Mouse (Mus musculus): ENCODE data around the gene Myadm. TPM values are rescaled to one million over a fixed set of nuclear protein-coding genes. Genes with fewer than 3 reads are reported as not detected.
"Not testable (repeated sequence)": the region's sequence is repeated elsewhere in the genome, so short reads cannot be mapped to it uniquely, and the experiment has no call there.

Myadm gene
- total RNA-seq (2021) = 10 to 100 TPM; 51.4 to 57.2 TPM
- long read RNA-seq, experiment 1, full-length matches to known transcripts = 67 of 77 reads
- long read RNA-seq, experiment 1, partial matches to known transcripts = 10 of 77 reads
- long read RNA-seq, experiment 1, other reads (novel, unspliced or antisense) = 0 of 77 reads
- long read RNA-seq, experiment 2, transcript Myadm-203 (3 exons, 1,899 nt) = major isoform, 31 of 46 reads
- long read RNA-seq, experiment 2, partial matches to known transcripts = 11 of 46 reads
- long read RNA-seq, experiment 2, other reads (novel, unspliced or antisense) = 1 of 46 reads

DNA sequence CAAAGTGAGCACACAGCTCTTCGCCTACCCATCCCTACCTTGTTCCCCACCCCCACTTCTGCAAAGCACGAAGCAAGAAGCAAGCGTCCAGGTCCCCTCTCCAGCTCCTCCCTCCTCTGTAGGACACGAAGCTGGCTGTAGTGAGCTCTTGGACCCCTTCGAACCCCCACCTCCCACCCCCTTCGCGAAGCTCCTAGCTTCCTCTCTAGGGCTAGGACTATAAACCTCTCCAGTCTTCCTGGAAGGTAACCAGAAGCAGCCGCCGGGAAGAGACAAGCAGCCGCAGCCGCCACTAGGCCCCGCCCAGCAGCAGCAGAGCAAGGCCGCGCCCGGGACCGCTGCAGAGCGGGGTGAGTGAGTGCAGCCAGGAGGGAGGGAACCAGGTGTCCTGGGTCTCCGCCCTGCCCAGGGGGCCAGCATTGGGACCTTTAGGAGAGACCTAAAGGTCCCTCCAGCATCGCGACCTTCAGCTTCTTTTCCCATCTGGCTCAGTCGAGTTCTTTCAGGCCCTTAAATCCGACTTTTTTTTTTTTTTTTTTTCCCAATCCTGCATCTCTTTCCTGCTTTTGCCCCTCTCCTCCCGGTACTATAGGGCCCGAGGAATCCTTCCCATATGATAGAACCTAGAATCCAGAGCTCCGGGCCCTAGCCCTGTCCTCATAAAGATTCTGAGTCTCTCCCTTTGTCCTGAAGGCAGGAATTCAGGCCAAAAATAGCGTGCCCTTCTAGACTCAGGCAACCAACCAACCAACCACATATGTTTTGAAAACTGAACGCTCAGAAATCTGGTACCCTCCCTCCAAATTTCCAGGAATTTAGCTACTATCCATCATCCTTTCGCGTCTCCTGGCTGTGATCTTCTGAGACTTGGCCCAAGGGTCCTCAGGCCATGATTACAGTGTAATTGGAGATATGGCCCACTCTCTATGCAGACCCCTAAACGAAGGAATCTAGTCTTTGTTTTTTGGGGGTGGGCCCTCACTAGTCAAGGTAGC is at the start of gene Myadm, which contains the start of gene Prkcg:
Gene Myadm (plus strand): TSS at position 105 of the 995 bp plus-strand sequence.
Gene Prkcg (plus strand): TSS at position 204 of the 995 bp plus-strand sequence.
- peak; percentile 74 to 79 for DNase-seq (ENCODE audit: low spot score in 2 of 2)

DNA sequence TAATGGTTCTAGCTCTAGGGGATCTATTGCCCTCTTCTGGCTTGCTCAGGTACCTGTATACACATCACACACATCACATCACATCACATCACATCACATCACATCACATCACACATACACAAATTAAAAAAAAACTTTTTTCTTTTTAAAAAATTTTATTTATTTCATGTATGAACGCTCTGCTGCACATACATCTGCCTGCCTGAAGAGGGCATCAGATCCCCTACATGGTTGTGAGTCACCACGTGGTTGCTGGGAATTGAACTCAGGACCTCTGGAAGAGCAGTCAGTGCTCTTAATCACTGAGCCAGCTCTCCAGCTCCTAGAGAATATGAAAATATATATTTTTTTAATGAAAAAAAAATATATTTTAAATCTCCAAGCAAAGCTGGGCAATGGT is 49.7 kb upstream of the Myadm start:
- DNase-seq (ENCODE audit: low spot score in 2 of 2) = no peak

DNA sequence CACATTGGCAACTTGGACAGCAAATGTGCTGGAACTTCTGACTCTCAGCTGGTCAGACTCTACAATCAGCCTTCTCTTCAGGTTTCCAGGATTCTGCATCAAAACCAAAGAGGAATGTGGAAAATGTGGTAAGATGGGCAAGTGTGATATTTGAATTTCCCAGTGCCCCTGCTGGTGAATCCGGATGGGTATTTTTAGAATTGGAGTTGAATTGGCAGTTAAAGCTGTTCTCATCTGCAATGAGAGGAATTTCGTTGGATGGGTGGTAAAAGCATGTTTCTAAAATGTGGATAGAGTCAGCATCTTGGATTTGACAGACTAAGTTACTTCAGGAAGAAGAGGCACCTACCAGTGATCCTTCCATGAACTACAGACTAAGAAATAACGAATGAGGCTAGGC is 28.2 kb upstream of the Myadm start:
- DNase-seq (ENCODE audit: low spot score in 2 of 2) = no peak

DNA sequence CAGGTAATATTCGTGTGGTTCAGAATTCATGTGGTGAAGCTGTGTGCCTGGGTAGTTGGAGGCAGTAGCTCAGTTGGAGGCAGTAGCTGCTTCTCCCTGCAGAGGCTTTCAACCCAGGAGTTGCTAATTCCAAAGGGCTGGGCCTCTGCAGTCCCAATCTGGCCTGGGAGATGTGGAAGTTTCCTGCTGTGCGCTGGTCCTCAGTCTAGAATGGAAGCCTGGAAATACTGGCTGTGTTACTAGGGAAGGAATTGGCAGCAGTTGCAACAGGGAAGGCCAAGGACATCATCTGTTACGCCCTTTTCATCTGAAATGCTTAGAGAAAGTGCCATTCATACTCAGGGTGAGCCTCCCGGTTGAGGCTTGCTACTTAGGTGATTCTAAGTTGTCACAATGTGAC is 27.4 kb upstream of the Myadm start:
- no peak for DNase-seq (ENCODE audit: low spot score in 2 of 2)

DNA sequence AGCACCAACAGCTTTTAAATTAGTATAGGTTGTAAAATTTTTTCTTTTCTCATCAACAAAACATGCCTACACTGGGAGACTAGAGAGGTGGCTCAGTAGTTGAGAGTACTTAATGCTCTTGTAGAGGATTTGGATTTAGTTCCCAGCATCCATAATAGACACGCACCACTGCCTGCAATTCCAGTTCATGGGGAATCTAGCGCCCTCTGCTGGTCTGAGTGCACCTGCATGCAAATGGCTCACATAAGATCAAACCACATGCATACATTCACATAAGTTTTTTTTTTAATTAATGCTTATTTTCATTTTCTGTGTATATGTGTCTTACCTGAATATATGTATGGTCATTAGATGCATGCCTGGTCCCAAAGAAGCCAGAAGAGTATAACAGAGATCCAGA is 26.1 kb upstream of the Myadm start:
- peak in 1 of 2 experiments; percentile 43 for DNase-seq (ENCODE audit: low spot score in 2 of 2)

DNA sequence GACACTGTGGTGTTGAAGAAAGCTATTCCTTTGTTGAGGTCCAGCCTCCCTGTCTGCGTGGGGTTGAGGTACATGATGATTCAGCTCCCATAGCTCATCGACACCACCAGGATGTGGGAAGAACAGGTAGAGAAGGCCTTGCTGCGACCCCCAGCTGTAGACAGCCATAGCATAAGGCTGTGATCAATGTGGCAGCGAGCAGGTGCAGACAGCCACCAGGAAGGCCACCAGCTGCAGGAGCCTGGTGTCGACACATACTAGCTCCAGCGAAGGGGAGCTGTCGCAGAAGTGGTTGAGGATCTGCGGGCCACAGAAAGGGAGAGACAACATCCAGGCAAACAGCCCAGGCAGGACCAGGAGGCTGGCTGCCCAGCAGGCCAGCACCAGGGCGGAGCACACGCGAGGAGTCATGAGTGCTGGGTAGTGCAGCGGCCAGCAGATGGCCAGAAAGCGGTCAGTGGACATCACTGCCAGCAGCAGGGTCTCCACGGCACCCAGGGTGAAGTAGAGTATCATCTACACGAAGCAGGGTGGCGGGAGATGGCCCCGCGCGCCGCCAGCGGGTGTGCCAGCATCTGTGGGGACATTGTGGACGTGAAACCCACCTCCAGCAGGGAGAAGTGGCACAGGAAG is 24.4 kb upstream of the Myadm start:
- no peak for DNase-seq (ENCODE audit: low spot score in 2 of 2)

- no peak for DNase-seq (ENCODE audit: low spot score in 2 of 2)
Observed at GRCm38 (mm10) chr7:3265311-3265710, 23.6 kb upstream of the Myadm start.

DNA sequence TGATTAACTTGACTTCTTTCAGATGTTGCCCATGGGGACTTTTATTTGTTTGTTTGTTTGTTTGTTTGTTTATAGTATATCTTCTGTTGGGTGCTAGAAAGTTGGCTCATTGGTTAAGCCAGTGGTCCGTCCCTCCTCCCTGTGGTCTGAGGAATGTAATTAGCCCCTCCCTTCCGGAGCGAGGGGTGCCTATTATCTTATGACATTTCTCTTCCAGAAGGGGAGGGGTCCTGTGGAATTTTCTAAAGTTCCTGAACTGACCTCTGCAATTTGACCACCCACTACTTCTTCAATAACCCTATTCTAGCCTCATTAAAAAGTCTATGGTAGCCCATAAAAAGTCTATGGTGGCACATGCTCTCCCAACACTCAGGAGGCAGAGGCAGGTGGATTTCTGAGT is 21.6 kb upstream of the Myadm start:
- no peak for DNase-seq (ENCODE audit: low spot score in 2 of 2)

DNA sequence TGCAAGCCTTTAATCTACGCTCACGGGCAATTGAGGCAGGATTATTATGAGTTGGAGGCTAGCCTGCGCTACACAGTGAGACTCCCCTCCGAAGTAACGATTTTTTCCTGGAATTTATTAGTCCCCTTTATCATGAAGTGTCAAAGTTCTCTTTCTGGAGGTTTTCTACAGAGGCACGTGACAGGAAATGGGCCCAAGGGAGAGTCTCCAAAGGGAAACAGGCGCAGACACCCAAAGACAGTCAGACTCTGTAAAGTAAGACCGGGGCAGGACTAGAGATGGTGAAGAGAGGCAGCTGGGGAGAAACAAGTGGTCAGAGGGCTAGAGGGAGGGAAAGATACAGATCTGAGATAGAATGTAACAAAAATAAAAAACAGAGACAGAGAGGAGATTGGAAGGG is 21.0 kb upstream of the Myadm start:
- DNase-seq (ENCODE audit: low spot score in 2 of 2) = no peak

- DNase-seq (ENCODE audit: low spot score in 2 of 2) = no peak
Observed at GRCm38 (mm10) chr7:3268291-3268690, 20.6 kb upstream of the Myadm start.

- no peak for DNase-seq (ENCODE audit: low spot score in 2 of 2)
Observed at GRCm38 (mm10) chr7:3272206-3272605, 16.7 kb upstream of the Myadm start.

DNA sequence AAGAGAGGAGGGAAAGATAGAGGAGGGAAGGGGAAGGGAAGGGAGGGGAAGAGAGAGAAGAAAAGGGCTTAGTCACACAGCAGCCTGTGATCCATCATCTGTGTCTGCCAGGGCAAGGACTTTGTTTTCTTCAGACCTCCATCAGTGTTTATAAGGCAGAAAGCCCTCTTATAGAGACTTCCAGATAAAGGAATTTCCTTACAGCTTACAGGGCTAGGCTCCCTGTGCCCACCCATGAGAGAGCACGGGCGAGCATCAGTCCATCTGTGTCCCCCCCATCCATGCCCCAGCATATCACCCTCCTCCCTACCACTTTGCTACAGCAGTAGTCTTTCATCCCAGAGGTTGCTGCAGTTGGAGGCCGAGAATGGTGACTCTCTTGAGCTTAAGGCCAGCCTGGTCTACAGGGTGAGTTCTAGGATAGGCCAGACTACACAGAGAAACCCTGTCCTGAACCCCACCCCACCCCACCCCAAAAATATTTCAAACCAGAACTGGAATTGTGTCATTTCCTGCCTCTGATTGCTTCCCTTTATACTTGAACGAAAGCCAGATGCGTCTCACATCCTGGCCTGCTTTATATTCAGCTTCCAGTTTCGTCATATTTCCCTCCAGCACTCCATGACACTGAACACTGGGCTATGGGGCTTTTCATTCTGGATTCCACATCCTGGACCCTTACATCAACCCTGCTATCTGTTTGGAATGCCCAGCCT is 13.3 kb upstream of the Myadm start:
- DNase-seq (ENCODE audit: low spot score in 2 of 2) = no peak

GRCm38 (mm10) chr7:3276781-3277180 is 12.1 kb upstream of the Myadm start:
- DNase-seq (ENCODE audit: low spot score in 2 of 2) = not testable (repeated sequence)

- no peak for DNase-seq (ENCODE audit: low spot score in 2 of 2)
Observed at GRCm38 (mm10) chr7:3280080-3280653, 8.7 kb upstream of the Myadm start.

DNA sequence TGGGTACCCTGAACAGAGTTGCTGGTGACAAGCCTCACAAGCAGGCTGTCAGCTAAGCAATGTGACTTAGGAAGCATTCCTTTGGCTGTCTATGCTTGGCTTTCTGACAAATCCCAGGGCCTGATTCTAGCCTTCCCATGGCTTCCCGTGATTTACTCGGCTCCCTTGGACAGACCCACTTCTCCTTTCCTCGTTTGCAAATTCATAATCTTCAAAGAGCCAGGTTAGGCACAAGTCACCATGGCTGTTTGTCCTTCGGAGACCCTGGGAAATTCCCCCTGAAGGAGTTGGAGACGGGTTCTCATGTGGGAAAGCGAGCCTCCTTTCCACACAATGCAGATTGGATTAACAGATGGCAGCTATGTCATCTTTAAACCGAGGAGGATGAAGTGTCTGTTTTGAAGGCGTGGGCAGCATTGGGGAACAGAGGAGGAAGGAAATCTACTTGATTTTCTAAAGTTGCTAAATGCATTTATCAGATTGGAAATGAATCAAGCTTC is 8.2 kb upstream of the Myadm start:
- DNase-seq (ENCODE audit: low spot score in 2 of 2) = peak in 1 of 2 experiments; percentile 47

DNA sequence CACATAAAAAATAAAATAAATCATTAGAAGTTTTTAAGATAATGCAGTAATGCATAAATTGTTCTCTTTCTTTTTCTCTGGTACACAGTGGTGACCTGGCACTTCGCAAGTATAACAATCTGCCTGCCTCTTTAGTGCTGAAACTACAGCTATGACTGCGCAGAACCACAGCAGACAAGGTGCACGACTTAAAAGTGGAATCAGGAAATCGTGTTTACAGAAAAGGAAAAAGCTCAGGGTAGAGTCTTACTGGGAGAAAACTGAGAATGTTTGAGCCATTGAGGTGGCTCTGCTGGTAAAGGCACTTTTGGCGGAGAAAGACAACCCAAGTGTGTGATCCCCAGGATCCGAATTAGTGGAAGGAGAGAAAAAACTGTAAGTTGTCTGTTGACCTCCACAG is 7.1 kb upstream of the Myadm start:
- no peak for DNase-seq (ENCODE audit: low spot score in 2 of 2)

DNA sequence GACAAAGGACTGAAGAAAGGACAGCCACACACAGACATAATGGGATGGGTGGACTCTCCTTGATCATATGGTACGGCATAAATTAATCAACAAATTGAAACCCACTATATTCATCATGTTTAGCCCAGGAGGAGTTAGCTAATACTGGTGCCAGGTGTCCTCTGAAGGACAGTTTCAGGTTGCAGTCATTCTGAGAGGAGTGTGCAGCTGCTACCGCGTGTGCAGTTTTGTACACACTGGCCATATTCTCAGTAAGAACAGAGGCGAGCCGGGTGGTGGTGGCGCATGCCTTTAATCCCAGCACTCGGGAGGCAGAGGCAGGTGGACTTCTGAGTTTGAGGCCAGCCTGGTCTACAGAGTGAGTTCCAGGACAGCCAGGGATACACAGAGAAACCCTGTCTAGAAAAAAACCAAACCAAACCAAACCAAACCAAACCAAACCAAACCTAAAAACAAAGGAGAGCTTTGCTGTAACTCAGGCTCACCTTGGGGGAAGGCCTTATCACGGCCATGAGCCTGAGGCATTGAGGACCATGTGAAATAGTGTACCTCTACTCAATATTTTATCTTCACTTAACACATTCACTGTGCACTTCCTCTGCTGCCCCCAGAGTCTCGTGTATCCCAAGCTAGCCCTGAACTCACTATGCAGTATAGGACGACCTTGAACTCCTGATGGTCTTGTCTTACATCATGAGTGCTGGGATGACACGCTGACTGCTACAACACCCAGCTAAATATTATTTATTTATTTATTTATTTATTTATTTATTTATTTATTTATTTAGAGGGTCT is 5.6 kb upstream of the Myadm start:
- no peak for DNase-seq (ENCODE audit: low spot score in 2 of 2)

DNA sequence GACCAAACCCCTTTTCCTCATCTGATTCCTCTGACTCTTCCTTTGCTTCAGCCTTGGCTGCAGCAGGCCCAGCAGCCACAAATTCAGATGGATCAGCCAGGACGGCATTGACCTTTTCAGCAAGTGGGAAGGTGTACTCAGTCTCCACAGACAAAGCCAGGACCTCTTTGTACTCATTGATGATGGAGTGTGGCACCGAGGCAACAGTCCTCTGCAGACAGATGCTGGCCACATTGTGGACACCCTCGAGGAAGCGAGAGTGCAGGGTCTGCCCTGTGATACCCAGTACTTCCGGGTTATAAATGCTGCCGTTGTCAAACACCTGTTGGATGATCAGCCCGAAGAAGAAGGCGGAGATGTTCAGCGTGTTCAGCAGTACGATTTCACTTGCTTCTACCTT is 4.3 kb upstream of the Myadm start:
- no peak for DNase-seq (ENCODE audit: low spot score in 2 of 2)

DNA sequence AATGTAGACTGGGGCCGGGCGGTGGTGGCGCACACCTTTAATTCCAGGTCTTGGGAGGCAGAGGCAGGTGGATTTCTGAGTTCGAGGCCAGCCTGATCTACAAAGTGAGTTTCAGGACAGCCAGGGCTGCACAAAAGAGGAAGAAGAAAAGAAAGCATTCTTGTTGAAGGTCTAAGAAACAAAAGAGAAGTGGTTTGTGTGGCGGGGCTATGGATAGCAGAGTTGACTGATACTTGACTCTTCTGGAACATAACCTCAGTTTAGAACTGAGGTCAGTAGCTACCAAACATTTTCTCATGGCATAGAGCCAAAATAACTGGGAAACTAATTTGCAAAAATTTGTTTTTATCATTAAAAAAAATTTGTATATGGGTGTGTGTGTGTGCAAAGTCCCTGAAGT is 2.8 kb upstream of the Myadm start:
- no peak for DNase-seq (ENCODE audit: low spot score in 2 of 2)

DNA sequence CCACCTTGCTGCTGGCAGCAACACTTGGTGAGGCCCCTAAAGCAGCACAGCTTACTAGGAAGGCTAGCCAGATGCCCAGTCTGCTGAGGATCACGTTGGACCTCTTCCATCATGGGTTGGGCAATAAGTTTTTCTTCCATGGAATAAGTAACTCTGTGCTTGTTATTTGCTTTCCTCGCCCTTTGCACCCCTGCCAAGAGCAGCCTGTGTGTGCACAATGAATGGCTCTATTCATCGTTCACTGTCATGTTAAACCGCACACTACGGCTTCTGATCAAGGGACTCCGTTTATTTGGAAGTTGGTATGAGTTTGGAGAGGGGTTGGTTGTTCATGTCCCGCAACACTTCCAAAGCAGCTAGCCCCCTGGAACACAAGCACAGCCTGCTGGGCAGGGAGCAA is 1.7 kb upstream of the Myadm start:
- no peak for DNase-seq (ENCODE audit: low spot score in 2 of 2)

Measured in left cerebral cortex, adult 18-20 months (tissue).